Mouse (Mus musculus) mammary gland, adult 2 months (tissue): ENCODE results near the gene Cxcl10. TPM values are rescaled to one million over a fixed set of nuclear protein-coding genes. Genes with fewer than 3 reads are reported as not detected.

Source experiments
- polyA plus RNA-seq: library from polyadenylated mRNA; depleted of rRNA; stranded (reverse); fragments of >200 nt; gene quantifications from 2 replicates; pipeline ENCODE4 v1.2.3, GENCODE M21; 2012; ENCODE audit warnings: low replicate concordance; rRNA removed

Cxcl10 gene
- 10.0 and 18.9 TPM in 2 replicates for polyA plus RNA-seq

DNA sequence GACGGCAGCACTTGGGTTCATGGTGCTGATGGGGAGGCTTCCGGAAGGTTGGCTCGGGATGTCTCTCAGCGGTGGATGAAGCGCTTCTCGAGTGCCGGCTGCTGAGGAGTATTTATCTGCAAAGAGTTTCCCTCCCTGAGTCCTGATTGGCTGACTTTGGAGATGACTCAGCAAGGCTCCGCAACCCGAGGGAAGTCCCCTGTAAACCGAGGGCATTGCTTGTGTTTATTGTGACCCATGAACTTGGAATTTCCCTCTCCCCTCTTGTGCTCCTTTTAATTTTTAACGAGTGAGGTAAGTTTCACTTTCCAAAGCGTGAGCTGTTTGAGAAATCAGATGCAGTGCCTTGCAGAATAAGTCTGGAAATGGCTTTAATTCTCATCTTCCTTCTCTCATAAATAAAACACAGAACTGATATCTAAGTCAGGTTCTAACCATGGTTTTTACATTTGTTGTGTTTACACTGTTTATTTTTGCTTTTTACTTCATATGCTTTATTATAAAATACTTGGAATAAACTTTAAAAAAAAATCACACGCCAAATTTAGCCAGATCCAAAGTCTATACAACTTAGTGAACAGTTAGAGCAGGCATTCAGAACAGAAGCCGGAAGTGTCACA, at the start of gene Cxcl10:
TSS of gene Cxcl10 (minus strand) at position 96 of the 620 bp plus-strand sequence.

DNA sequence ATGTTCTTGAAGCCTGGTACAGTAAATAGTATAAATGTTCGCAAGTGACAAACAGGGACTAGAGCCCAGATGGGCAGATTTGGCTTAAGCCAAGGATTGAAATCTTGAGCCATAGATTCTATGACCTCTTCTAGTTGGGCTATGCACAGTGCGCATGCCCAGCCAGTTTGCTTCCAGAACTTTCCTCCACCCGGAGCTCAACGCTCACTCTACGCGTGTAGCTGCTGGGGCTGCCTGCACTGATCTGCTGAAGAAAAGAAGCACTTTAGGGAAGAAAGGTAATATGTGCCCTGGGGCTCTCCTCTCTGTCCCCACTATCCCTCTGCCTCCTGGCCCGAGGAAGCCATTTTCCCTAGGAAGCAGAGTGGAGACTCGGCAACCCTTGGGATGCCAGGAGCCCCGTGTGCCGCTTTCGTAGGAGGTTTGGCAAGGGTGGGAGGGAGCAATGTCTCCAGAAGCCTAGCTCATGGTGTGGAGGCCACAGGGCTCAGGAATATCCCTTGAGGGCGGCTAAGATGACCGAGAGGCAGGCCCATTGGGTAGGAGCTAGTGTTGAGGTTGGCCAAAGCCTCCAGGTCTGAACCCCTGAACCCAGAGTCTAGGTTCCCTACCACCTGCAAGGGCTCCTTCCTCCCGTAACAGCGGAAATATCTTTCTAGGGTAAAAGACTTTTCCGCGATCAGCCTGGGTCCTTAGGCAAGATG, 16.9 kb downstream of the Cxcl10 start, which contains the start of gene Art3:
TSS of gene Art3 (plus strand) at position 193 of the 704 bp plus-strand sequence.

DNA sequence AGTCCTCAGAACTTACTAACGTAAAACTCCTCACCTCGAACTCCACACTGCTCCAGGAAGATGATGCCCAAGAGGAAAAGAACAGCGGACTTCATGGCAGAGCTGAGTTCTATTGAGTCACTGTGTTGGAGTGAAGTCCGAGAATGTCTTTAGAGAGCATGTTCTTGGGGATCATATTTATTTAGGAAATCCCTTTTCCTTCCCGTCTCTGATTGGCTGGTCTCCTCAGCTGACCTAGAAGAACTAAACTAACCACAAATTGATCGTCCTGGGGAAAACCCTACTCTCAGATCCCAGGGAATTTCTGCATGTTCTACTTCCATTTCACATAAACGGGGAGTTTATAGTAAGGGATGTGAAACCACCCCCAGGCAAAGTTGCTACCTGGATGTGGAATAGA, 20.8 kb downstream of the Cxcl10 start, which contains the start of gene Cxcl9:
TSS of gene Cxcl9 (minus strand) at position 151 of the 400 bp plus-strand sequence.

DNA sequence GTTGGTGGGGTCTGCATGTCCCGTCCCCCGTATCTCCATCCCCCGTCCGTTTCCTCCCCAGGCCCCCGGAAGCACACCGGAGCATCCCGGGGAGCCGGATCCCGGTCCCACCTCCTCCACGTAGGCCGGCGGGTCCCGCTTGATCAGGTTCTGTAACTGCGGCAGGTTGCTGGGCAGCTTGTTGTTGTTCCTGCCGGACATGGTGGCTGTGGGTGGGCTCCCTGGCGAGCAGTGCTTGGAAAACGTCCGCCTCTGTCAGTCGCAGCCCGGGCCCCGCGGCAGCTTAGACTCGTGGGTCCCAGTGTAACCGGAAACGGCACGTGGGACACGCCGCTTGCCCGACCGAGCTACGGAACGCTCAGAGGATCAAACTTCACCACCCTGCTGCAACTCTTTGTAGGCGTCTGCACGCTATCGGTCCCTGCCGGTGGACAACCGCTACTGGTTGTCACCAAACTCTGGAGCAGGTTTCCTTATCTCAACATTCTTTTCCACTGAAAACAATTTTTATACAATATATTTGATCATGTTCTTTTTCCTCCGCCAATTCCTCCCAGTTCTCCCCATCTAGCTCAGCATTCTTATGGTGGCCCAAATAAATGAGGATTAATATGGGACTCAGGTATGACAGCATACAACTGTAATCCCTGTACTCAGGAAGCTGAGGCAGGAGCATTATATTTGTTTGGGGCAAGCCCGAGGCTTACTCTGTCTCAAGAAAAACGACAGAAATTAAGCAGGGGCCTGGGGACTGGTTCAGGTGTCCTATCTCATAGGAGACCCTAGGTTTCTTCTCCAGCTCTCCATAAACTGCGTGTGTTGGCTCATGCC, 38.8 kb downstream of the Cxcl10 start, which contains the start of gene Sdad1:
TSS of gene Sdad1 (minus strand) at position 799 of the 831 bp plus-strand sequence.

Other genes with a start within 250 kb of the Cxcl10 start
- 24.9 and 26.0 TPM in 2 replicates for gene Uso1, start 211.0 kb downstream of the Cxcl10 start, polyA plus RNA-seq
- not detected in 2 replicates for gene U90926, start 133.5 kb downstream of the Cxcl10 start, polyA plus RNA-seq
- 1.8 and 2.6 TPM in 2 replicates for gene Ppef2, start 92.6 kb downstream of the Cxcl10 start, polyA plus RNA-seq
- 96.5 and 118 TPM in 2 replicates for gene Naaa, start 70.7 kb downstream of the Cxcl10 start, polyA plus RNA-seq
- gene Sdad1, start 38.4 kb downstream of the Cxcl10 start, polyA plus RNA-seq = 9.1 and 12.4 TPM in 2 replicates
- 54.6 and 78.7 TPM in 2 replicates for gene Cxcl9, start 20.8 kb downstream of the Cxcl10 start, polyA plus RNA-seq
- gene Art3, start 17.1 kb downstream of the Cxcl10 start, polyA plus RNA-seq = 41.7 and 96.6 TPM in 2 replicates
- gene Nup54, start 86.3 kb upstream of the Cxcl10 start, polyA plus RNA-seq = 10.5 and 16.5 TPM in 2 replicates
- gene Scarb2, start 157.9 kb upstream of the Cxcl10 start, polyA plus RNA-seq = 26.6 and 37.0 TPM in 2 replicates
- not detected in 2 replicates for gene Fam47e, start 206.2 kb upstream of the Cxcl10 start, polyA plus RNA-seq